Mouse (Mus musculus) CH12.LX (cell line): Measurements from ENCODE around the gene Steap3. TPM values are rescaled to one million over a fixed set of nuclear protein-coding genes. Genes with fewer than 3 reads are reported as not detected.

Experiments used
- DNase-seq: peaks from one replicate; pipeline ENCODE4 v3.0.0-alpha.2; 2013; ENCODE audit errors: extremely low read depth
- H3K27ac ChIP-seq: 2 replicates; pipeline ENCODE4 v1.5.1; 2012; ENCODE audit warnings: low read depth, mild to moderate bottlenecking, control low read depth, moderate library complexity; ENCODE audit not compliant: insufficient read depth
- H3K27me3 ChIP-seq: replicated peaks from 2 replicates; pipeline ENCODE3; 2012; ENCODE audit warnings: inconsistent platforms
- H3K36me3 ChIP-seq, 2 experiments: replicated peaks in 1 of 2; 2 replicates each; pipeline versions ENCODE3 to v1.6.1; 2012; ENCODE audit warnings: inconsistent platforms in 1 of 2, low read length in 1 of 2, mild to moderate bottlenecking in 1 of 2, mixed read lengths in 1 of 2, moderate library complexity in 1 of 2; ENCODE audit not compliant: control insufficient read depth in 1 of 2, insufficient read depth in 1 of 2
- H3K4me1 ChIP-seq, 2 experiments: 2 replicates each; pipeline ENCODE4 v1.6.1; 2012; ENCODE audit warnings: inconsistent platforms in 1 of 2, moderate library complexity in 1 of 2; ENCODE audit not compliant: insufficient read depth in 2 of 2, control insufficient read depth in 1 of 2
- H3K4me2 ChIP-seq: 2 replicates; pipeline ENCODE4 v1.6.1; 2012; ENCODE audit warnings: low read depth, mild to moderate bottlenecking, control low read depth; ENCODE audit not compliant: poor library complexity, insufficient read depth, severe bottlenecking
- H3K4me3 ChIP-seq, 3 experiments: fragments of 150-350 bp in 1 of 3; sonication (generic) in 1 of 3; replicated peaks in 1 of 3; 2 replicates each; pipeline versions ENCODE3 to v1.5.1; 2011 to 2012; ENCODE audit warnings: low read depth in 2 of 3, low read length in 2 of 3, mild to moderate bottlenecking in 2 of 3, moderate library complexity in 2 of 3, control low read depth in 1 of 3, improper control_type of control experiment in 1 of 3, inconsistent platforms in 1 of 3, mixed read lengths in 1 of 3; ENCODE audit not compliant: poor library complexity in 1 of 3
- H3K79me2 ChIP-seq: replicated peaks from 2 replicates; pipeline ENCODE4 v1.6.1; 2012; ENCODE audit warnings: mild to moderate bottlenecking, moderate library complexity; ENCODE audit not compliant: control insufficient read depth, poor library complexity, insufficient read depth, severe bottlenecking; ENCODE audit errors: extremely low read depth
- H3K9ac ChIP-seq: 2 replicates; pipeline ENCODE4 v1.6.1; 2012; ENCODE audit warnings: low read depth, mild to moderate bottlenecking, control low read depth, moderate library complexity; ENCODE audit not compliant: insufficient read depth
- H3K9me3 ChIP-seq: replicated peaks from 2 replicates; pipeline ENCODE3; 2012; ENCODE audit warnings: low read length, inconsistent platforms, mixed read lengths
- BHLHE40 ChIP-seq: IDR thresholded peaks from 2 replicates; pipeline ENCODE4 v1.6.1; 2011; ENCODE audit warnings: mild to moderate bottlenecking, low read depth, low read length, improper control_type of control experiment
- E2F4 ChIP-seq: IDR thresholded peaks from 2 replicates; pipeline ENCODE4 v1.6.1; 2011; ENCODE audit warnings: low read depth, low read length, improper control_type of control experiment; ENCODE audit not compliant: insufficient replicate concordance
- HCFC1 ChIP-seq: IDR thresholded peaks from 2 replicates; pipeline ENCODE4 v1.6.1; 2012; ENCODE audit warnings: low read depth, mild to moderate bottlenecking, inconsistent platforms, low read length, improper control_type of control experiment
- JUN ChIP-seq: IDR thresholded peaks from 2 replicates; pipeline ENCODE4 v1.6.1; 2011; ENCODE audit warnings: low read depth, mild to moderate bottlenecking, low read length, improper control_type of control experiment, moderate library complexity; ENCODE audit not compliant: insufficient read depth
- MXI1 ChIP-seq: IDR thresholded peaks from 2 replicates; pipeline ENCODE4 v1.6.1; 2011; ENCODE audit warnings: mild to moderate bottlenecking, low read depth, low read length, improper control_type of control experiment
- NRF1 ChIP-seq: IDR thresholded peaks from 2 replicates; pipeline ENCODE4 v1.6.1; 2014; ENCODE audit warnings: low read depth, mild to moderate bottlenecking, inconsistent platforms, low read length, improper control_type of control experiment, moderate library complexity
- POLR2AphosphoS2 ChIP-seq: IDR thresholded peaks from 2 replicates; pipeline ENCODE4 v1.6.1; 2011; ENCODE audit warnings: low read depth, low read length, improper control_type of control experiment
- SIN3A ChIP-seq: IDR thresholded peaks from 2 replicates; pipeline ENCODE4 v1.6.1; 2012; ENCODE audit warnings: low read length, improper control_type of control experiment, inconsistent platforms
- TCF12 ChIP-seq: IDR thresholded peaks from 2 replicates; pipeline ENCODE4 v1.6.1; 2014; ENCODE audit warnings: low read depth, mild to moderate bottlenecking, inconsistent platforms, low read length, improper control_type of control experiment
- USF1 ChIP-seq: IDR thresholded peaks from 2 replicates; pipeline ENCODE4 v1.6.1; 2014; ENCODE audit warnings: low read depth, mild to moderate bottlenecking, inconsistent platforms, low read length, improper control_type of control experiment
- USF2 ChIP-seq: conservative IDR thresholded peaks from 2 replicates; pipeline ENCODE4 v1.6.1; 2011; ENCODE audit warnings: low read depth, low read length, improper control_type of control experiment
- ZKSCAN1 ChIP-seq: IDR thresholded peaks from 2 replicates; pipeline ENCODE4 v1.6.1; 2012; ENCODE audit warnings: low read depth, inconsistent platforms, low read length, improper control_type of control experiment, borderline replicate concordance
- dilution Hi-C: fragments of 300-500 bp; cut with MboI; formaldehyde crosslinking; loops from 2 replicates; pipeline ENCODE4 v1.14.3; 2020; ENCODE audit warnings: low sequenced_read_pairs; ENCODE audit not compliant: extremely low pct_unique_long_range_greater_than_20kb, extremely low pct_ligation_motif_present
- in situ Hi-C: fragments of 300-500 bp; cut with MboI; formaldehyde crosslinking; loops from 3 replicates; pipeline ENCODE4 v1.14.3; 2019; ENCODE audit warnings: low sequenced_read_pairs, low pct_ligation_motif_present, low pct_unique_long_range_greater_than_20kb, mixed read lengths
- polyA plus RNA-seq: library from polyadenylated mRNA; unstranded; fragments of >175 nt; gene quantifications from 2 replicates; pipeline ENCODE4 v1.2.1, GENCODE M21; 2012; ENCODE audit warnings: low read depth; ENCODE audit not compliant: insufficient read length
- total RNA-seq, 2 experiments: library from RNA; depleted of rRNA; stranded (reverse); fragments of 300-350 nt in 1 of 2; fragments of >200 nt in 1 of 2; gene quantifications; 2 replicates each; pipeline ENCODE4 v1.2.3; 2012 to 2014

Steap3 gene
- total and polyA plus RNA-seq, 3 experiments, result 1.2 to 8.0 (median 2.9) TPM

DNA sequence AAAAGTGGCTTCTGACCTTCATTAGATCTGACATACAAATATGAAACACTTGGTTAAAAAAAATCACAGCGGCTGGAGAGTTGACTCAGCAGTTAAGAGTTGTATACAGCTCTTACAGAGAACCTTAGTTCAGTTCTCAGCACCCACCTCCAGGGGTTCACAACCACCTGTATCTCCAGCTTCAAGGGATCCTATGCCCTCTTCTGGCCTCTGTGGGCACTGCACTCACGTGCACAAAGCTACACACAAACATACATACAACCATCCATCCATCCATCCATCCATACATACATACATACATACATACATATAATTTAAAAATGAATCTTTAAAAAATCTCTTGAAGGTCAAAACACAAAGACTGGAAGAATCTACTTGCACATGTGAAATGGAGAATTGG is 82.2 kb downstream of the Steap3 start:
- dilution Hi-C loops, result no loop called here
- TF ChIP-seq ZKSCAN1 (no peak), BHLHE40 (0 out of 2 replicates have a peak, but pooled peaks have one; percentile 21)

DNA sequence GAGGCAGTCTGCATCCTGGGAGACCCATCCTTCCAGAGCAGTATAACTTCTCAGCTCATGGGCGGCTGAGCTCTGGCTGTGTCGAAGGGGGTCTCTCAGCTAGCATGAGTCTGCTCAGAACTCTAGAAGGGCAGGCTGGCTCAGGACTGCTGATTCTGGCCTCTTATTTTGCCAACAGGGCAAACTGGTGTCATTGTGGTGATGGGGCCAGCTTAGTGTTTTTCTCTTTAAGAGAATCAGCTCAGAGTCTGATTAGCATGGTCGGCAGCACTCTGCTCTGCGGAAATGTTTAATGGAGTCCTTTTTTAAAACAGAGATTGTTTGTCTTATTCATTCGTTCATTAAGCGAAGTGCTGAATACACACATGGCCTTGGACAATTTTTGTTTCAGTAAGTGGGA is 83.3 kb downstream of the Steap3 start:
- Histone ChIP-seq H3K4me1 (peaks cover 2 to 3% of the 10 kb centered on the region in 2 experiments; a peak in 2 of 4 replicates), H3K27me3 (no peaks in the 10 kb centered on the region), H3K4me3 (no peak overlapping the region), H3K9ac (no peak overlapping the region), H3K36me3 (no peaks in the 10 kb centered on the region), H3K79me2 (no peaks in the 10 kb centered on the region), H3K27ac (no peak overlapping the region), H3K4me2 (no peak overlapping the region), H3K9me3 (peaks cover 2% of the 10 kb centered on the region)
- DNase-seq, result no peak
- dilution Hi-C loops, result no loop called here
- TF ChIP-seq USF2, result no peak
- TF ChIP-seq BHLHE40, result no peak
- TF ChIP-seq HCFC1, result no peak
- TF ChIP-seq NRF1, result no peak
- no peak for TF ChIP-seq JUN
- in situ Hi-C loops, result no loop called here

More for the DNA sequence above, 82.2 kb downstream of the Steap3 start:
- in situ Hi-C loops, result no loop called here
- no peak overlapping the region for H3K9ac ChIP-seq
- peaks cover 2 to 3% of the 10 kb centered on the region in 2 experiments; a peak in 2 of 4 replicates for H3K4me1 ChIP-seq
- no peak overlapping the region for H3K4me3 ChIP-seq
- DNase-seq, result no peak
- H3K9me3 ChIP-seq, result peaks cover 2% of the 10 kb centered on the region
- no peaks in the 10 kb centered on the region for H3K36me3 ChIP-seq
- H3K4me2 ChIP-seq, result no peak overlapping the region
- H3K27me3 ChIP-seq, result no peaks in the 10 kb centered on the region
- no peaks in the 10 kb centered on the region for H3K79me2 ChIP-seq
- no peak overlapping the region for H3K27ac ChIP-seq

DNA sequence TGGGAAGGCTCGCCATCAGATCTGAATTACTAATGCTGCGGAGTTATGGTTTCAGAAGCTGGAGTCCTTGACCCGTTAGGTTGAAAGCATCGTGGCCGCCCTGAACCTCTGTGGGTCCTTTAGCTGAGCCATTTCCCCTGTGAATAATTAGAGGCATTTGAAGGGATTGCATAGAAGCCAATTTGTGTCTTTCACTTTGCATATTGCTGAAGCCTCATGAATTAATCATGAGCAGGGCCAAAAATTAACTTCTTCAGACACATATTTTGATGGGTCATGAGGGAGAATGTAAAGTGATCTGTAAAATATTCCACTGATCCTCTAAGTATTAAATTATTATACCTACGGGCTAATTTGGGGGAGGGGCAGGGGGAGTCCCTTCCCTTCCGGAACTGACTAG is 85.4 kb downstream of the Steap3 start:
- Histone ChIP-seq H3K4me3 (no peak overlapping the region), H3K27ac (no peak overlapping the region), H3K9me3 (peaks cover 2% of the 10 kb centered on the region), H3K27me3 (no peaks in the 10 kb centered on the region), H3K79me2 (no peaks in the 10 kb centered on the region), H3K9ac (no peak overlapping the region), H3K4me2 (no peak overlapping the region), H3K36me3 (no peaks in the 10 kb centered on the region), H3K4me1 (peaks cover 2 to 3% of the 10 kb centered on the region in 2 experiments; a peak in 2 of 4 replicates)
- in situ Hi-C loops (no loop called here), dilution Hi-C loops (no loop called here)
- TF ChIP-seq POLR2AphosphoS2, result no peak
- no peak for TF ChIP-seq SIN3A
- TF ChIP-seq USF1, result no peak
- no peak for TF ChIP-seq TCF12
- no peak for TF ChIP-seq E2F4
- no peak for TF ChIP-seq MXI1
- no peak for DNase-seq
